Mouse (Mus musculus) stomach, postnatal 0 days (tissue): ENCODE measurements at regions not wholly inside any gene's neighbourhood (a gene's known extent, or its start where the extent isn't known, plus 50 kb on each side); places are given as distances from the start of the nearest gene placed in this dataset.

Source experiments
- ATAC-seq: fragments of 200-750 bp; cut with Nextera tagmentation; 2 replicates; pipeline ENCODE4 v1.8.0; 2017; ENCODE audit not compliant: low FRiP score, low TSS enrichment
- DNase-seq: peaks from one replicate; pipeline ENCODE4 v3.0.0-alpha.2; 2016; ENCODE audit warnings: low spot score
- H3K27ac ChIP-seq: fragments of 300-500 bp; sonication (generic); replicated peaks from 2 replicates; pipeline ENCODE4 v1.5.1; 2014; ENCODE audit warnings: mild to moderate bottlenecking, control low read depth
- H3K27me3 ChIP-seq: fragments of 300-500 bp; sonication (generic); 2 replicates; pipeline ENCODE4 v1.6.1; 2014; ENCODE audit warnings: low read length; ENCODE audit not compliant: control insufficient read depth, insufficient read depth
- H3K36me3 ChIP-seq: fragments of 300-500 bp; sonication (generic); 2 replicates; pipeline ENCODE4 v1.6.1; 2014; ENCODE audit warnings: low read length, mixed read lengths; ENCODE audit not compliant: control insufficient read depth, insufficient read depth
- H3K4me1 ChIP-seq: fragments of 300-500 bp; sonication (generic); replicated peaks from 2 replicates; pipeline ENCODE4 v1.6.1; 2014; ENCODE audit warnings: antibody characterized with exemption; ENCODE audit not compliant: control insufficient read depth, insufficient read depth
- H3K4me2 ChIP-seq: fragments of 300-500 bp; sonication (generic); replicated peaks from 2 replicates; pipeline ENCODE4 v1.6.1; 2014; ENCODE audit warnings: low read depth, mild to moderate bottlenecking, control low read depth, moderate library complexity
- H3K4me3 ChIP-seq: fragments of 300-500 bp; sonication (generic); 2 replicates; pipeline ENCODE4 v1.5.1; 2014; ENCODE audit warnings: low read depth, low read length, control low read depth
- H3K9ac ChIP-seq: fragments of 300-500 bp; sonication (generic); 2 replicates; pipeline ENCODE4 v1.6.1; 2014; ENCODE audit warnings: mild to moderate bottlenecking, low read length, control low read depth, mixed read lengths
- H3K9me3 ChIP-seq: fragments of 300-500 bp; sonication (generic); 2 replicates; pipeline ENCODE4 v1.6.1; 2016; ENCODE audit warnings: low read length; ENCODE audit not compliant: control insufficient read depth
- CTCF ChIP-seq: IDR thresholded peaks from 2 replicates; pipeline ENCODE4 v1.5.1; 2016; ENCODE audit warnings: antibody characterized with exemption, low read depth, mild to moderate bottlenecking, moderate library complexity
- EP300 ChIP-seq: optimal IDR thresholded peaks from 2 replicates; pipeline ENCODE3; 2016; ENCODE audit warnings: antibody characterized with exemption
- WGBS: fragments of 180-500 bp; shearing (Covaris S2); extraction: QIAGEN DNeasy Blood & Tissue Kit; methylation state at CpG from one replicate; pipeline ENCODE4 v1.1.7; 2014; 5-methylcytosine and 5-hydroxymethylcytosine counted together

DNA sequence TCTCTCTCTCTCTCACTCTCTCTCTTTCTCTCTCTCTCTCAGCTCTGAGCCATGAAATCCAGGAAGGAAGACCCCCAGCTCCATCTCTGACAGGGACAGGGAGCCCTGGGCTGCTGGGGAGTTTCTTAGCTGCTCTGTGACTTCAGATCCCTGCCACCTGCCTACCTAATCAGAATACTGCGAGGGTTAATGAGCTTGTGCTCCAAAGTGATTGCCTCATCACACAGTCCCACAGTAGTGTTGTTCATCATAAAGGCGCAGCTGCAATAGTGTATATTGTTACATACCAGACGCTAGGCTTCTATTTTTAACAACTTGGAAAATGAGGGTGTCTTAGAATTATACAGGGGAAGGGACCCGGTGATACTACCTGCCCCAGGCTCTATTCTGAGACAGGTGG lies 163.1 kb downstream of the Cdca7 start:
- H3K4me1 ChIP-seq = no peaks in the 10 kb centered on the region
- TF ChIP-seq CTCF = no peak
- no peak for TF ChIP-seq EP300
- 55% methylated on average over 4 of the region's 4 CpGs for WGBS
- H3K4me2 ChIP-seq = no peak overlapping the region
- H3K9ac ChIP-seq = no peak overlapping the region
- ATAC-seq (no peak), DNase-seq (no peak)
- no peaks in the 10 kb centered on the region for H3K9me3 ChIP-seq
- H3K27ac ChIP-seq = no peak overlapping the region
- H3K4me3 ChIP-seq = no peak overlapping the region
- H3K27me3 ChIP-seq = no peaks in the 10 kb centered on the region
- no peaks in the 10 kb centered on the region for H3K36me3 ChIP-seq

GRCm38 (mm10) chr2:72641228-72641627 lies 165.3 kb downstream of the Cdca7 start:
- DNase-seq (no peak), ATAC-seq (no peak)
- no peak overlapping the region for H3K9ac ChIP-seq
- H3K36me3 ChIP-seq = no peaks in the 10 kb centered on the region
- no peak overlapping the region for H3K27ac ChIP-seq
- H3K9me3 ChIP-seq = no peaks in the 10 kb centered on the region
- H3K27me3 ChIP-seq = no peaks in the 10 kb centered on the region
- H3K4me3 ChIP-seq = no peak overlapping the region
- no peak for TF ChIP-seq EP300
- TF ChIP-seq CTCF = no peak
- H3K4me1 ChIP-seq = no peaks in the 10 kb centered on the region
- no peak overlapping the region for H3K4me2 ChIP-seq

DNA sequence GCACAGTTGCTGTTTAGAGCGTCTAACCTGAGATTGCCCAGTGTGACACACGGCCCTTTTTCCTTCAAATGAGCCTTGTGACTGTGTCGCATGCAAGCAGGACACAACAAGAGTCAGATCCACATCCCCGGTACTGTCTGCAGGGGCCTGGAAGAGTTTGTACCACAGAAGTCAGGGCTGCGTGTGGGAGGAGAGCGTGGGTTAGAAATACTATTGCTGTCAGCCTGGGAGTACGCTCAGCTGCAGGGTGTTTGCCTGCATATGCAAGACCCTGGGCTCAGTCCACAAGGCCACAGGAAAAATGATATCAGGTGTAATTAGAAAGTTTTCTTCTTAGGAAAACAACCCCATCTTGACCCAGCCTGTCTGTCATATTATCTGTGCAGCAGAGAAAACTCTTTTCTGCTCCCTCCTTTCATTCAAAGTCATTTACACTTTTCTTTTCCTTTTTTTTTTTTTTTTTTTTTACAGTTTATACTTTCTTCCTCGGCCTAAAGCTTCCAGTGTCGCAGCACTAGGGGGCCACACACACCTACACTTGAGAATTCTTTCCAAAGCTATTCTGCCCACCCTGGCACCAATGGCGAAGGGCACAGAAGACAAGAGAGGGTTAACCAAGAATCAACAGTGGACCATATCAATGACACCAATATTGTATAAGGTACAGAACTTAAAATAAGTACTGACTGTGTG lies 168.3 kb downstream of the Cdca7 start:
- no peak overlapping the region for H3K4me3 ChIP-seq
- H3K9me3 ChIP-seq = no peaks in the 10 kb centered on the region
- no peak overlapping the region for H3K4me2 ChIP-seq
- DNase-seq = no peak
- 76% methylated on average over 10 of the region's 10 CpGs for WGBS
- H3K4me1 ChIP-seq = no peaks in the 10 kb centered on the region
- ATAC-seq = no peak
- no peaks in the 10 kb centered on the region for H3K36me3 ChIP-seq
- TF ChIP-seq CTCF (peak; percentile 39), EP300 (no peak)
- no peaks in the 10 kb centered on the region for H3K27me3 ChIP-seq
- no peak overlapping the region for H3K27ac ChIP-seq
- H3K9ac ChIP-seq = no peak overlapping the region

DNA sequence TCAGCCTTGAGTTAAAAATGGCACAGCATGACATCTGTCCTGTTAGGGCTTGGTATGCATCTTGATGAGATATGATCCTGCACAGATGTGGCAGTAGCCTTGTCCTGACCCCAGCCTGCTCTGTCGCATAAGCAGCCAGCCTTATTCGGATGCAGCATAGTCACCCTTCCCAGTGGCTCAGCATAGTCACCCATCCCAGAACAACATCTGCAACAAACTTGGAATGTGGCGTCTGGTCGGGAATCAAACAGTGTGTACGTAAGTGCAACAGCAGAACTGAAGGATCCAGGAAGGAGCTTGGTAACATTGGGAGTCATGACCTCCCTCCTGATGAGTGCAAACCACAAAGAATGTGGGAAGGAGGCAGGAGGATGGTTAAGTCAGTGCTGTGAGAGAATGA lies 171.7 kb downstream of the Cdca7 start:
- H3K27ac ChIP-seq = no peak overlapping the region
- no peaks in the 10 kb centered on the region for H3K9me3 ChIP-seq
- ATAC-seq = no peak
- DNase-seq = no peak
- no peak overlapping the region for H3K4me3 ChIP-seq
- 65% methylated on average over 5 of the region's 5 CpGs for WGBS
- H3K4me1 ChIP-seq = no peaks in the 10 kb centered on the region
- no peak overlapping the region for H3K4me2 ChIP-seq
- no peaks in the 10 kb centered on the region for H3K27me3 ChIP-seq
- TF ChIP-seq CTCF (no peak), EP300 (no peak)
- no peak overlapping the region for H3K9ac ChIP-seq
- no peaks in the 10 kb centered on the region for H3K36me3 ChIP-seq

- Histone ChIP-seq H3K27ac (no peak overlapping the region), H3K4me3 (no peak overlapping the region), H3K4me1 (no peaks in the 10 kb centered on the region), H3K9ac (no peak overlapping the region), H3K9me3 (no peaks in the 10 kb centered on the region), H3K4me2 (no peak overlapping the region), H3K36me3 (no peaks in the 10 kb centered on the region), H3K27me3 (no peaks in the 10 kb centered on the region)
- ATAC-seq (no peak), DNase-seq (no peak)
- TF ChIP-seq EP300 (no peak), CTCF (no peak)
- WGBS = 58% methylated on average over 5 of the region's 5 CpGs
Measured at GRCm38 (mm10) chr2:72648294-72648693, 172.3 kb downstream of the Cdca7 start.

DNA sequence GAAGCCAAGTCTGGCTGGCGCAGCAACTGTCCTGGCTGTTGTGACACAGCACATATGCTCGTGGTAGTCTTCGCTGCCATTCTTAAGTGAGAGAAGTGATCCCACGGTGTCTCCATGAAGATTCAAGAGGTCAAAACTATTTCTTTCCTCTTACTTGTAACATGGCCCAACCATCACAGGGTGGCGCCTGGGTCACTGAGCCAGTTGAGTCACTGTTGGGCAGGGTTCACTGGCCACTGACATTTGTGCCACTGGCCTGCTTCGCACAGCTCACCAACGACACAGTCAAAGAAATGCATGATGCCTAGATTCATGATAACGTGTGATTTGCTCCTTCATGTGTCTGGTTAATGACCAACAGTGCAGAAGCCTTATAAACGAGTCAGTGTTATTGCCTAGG lies 179.9 kb downstream of the Cdca7 start:
- DNase-seq (no peak), ATAC-seq (no peak)
- no peaks in the 10 kb centered on the region for H3K27me3 ChIP-seq
- H3K4me3 ChIP-seq = no peak overlapping the region
- TF ChIP-seq CTCF = peak; percentile 43; the same call in 1 of the 2 replicates
- no peak for TF ChIP-seq EP300
- H3K36me3 ChIP-seq = no peaks in the 10 kb centered on the region
- 77% methylated on average over 9 of the region's 9 CpGs for WGBS
- H3K4me2 ChIP-seq = no peak overlapping the region
- no peak overlapping the region for H3K27ac ChIP-seq
- H3K4me1 ChIP-seq = no peaks in the 10 kb centered on the region
- H3K9ac ChIP-seq = no peak overlapping the region
- H3K9me3 ChIP-seq = no peaks in the 10 kb centered on the region
